ENCODE assay signal across 12 mouse cellular contexts in genomic region chr9:62520933-62521332, GRCm38 (mm10). TPM values are rescaled to one million over a fixed set of nuclear protein-coding genes. Genes with fewer than 3 reads are reported as not detected.
DNase-seq lines count a peak whose midpoint lies in the region; ATAC-seq and TF ChIP-seq lines count a peak whose summit lies in the region.
"Had no signal": no experiment of that assay in that cellular context is flagged by ENCODE, and none has a peak within 500 bp of the region (broad histone marks: within the 10 kb centered on the region; RNA-seq: fewer than 3 reads in every experiment).

No protein-coding gene starts in this region.

- DNase-seq in heart, postnatal 36 days, result no peak
- DNase-seq in lung, postnatal 0 days (ENCODE audit: low spot score), result no peak
- DNase-seq in lung, postnatal 10 days, result no peak
- DNase-seq in cerebellum, adult 11-12 months, result no peak
- DNase-seq: thymus, adult 2 months had no signal

- intact Hi-C loops in heart, postnatal 36 days (cut with DNase I), result no loop called here

- no peaks in the 10 kb centered on the region for H3K36me3 ChIP-seq in heart, embryonic 15.5 days
- no peaks in the 10 kb centered on the region for H3K36me3 ChIP-seq in lung, postnatal 0 days (ENCODE audit: insufficient read depth, low read length)
- no peaks in the 10 kb centered on the region for H3K36me3 ChIP-seq in hindbrain, embryonic 12.5 days
- H3K36me3 ChIP-seq in neural tube, embryonic 14.5 days (ENCODE audit: control insufficient read depth, insufficient read depth, low read length), result no peaks in the 10 kb centered on the region
- H3K36me3 ChIP-seq: neural tube, embryonic 12.5 days had no signal

- TF ChIP-seq CTCF in lung, postnatal 0 days (IDR thresholded peaks at IDR 0.05), result no peak

- H3K9ac ChIP-seq in heart, embryonic 15.5 days, result no peak overlapping the region
- H3K9ac ChIP-seq in lung, postnatal 0 days (replicated peaks; ENCODE audit: low read depth), result no peak overlapping the region
- no peak overlapping the region for H3K9ac ChIP-seq in hindbrain, embryonic 12.5 days
- no peak overlapping the region for H3K9ac ChIP-seq in neural tube, embryonic 14.5 days (replicated peaks; ENCODE audit: low read depth, low read length)
- H3K9ac ChIP-seq: liver, embryonic 14.5 days; neural tube, embryonic 12.5 days had no signal

- no peak overlapping the region for H3K4me3 ChIP-seq in heart, embryonic 15.5 days
- H3K4me3 ChIP-seq in lung, postnatal 0 days (ENCODE audit: low read depth, low read length), result no peak overlapping the region
- H3K4me3 ChIP-seq in hindbrain, embryonic 12.5 days, result no peak overlapping the region
- H3K4me3 ChIP-seq in neural tube, embryonic 14.5 days (ENCODE audit: low read depth, low read length), result no peak overlapping the region
- H3K4me3 ChIP-seq: neural tube, embryonic 12.5 days had no signal

- H3K27ac ChIP-seq in heart, embryonic 15.5 days, result peak overlapping the region; percentile 29; the same call in 1 of the 2 replicates
- peak overlapping the region; percentile 86 for H3K27ac ChIP-seq in lung, postnatal 0 days (ENCODE audit: low read length)
- H3K27ac ChIP-seq in hindbrain, embryonic 12.5 days, result peak overlapping the region; percentile 75
- peak overlapping the region; percentile 55; the same call in 1 of the 2 replicates for H3K27ac ChIP-seq in neural tube, embryonic 14.5 days (ENCODE audit: low read depth, low read length)
- H3K27ac ChIP-seq: liver, embryonic 14.5 days had no signal

- no peak overlapping the region for H3K4me2 ChIP-seq in heart, embryonic 15.5 days
- H3K4me2 ChIP-seq in lung, postnatal 0 days (replicated peaks; ENCODE audit: low read depth, low read length), result peak overlapping the region; percentile 20
- H3K4me2 ChIP-seq in hindbrain, embryonic 12.5 days (replicated peaks), result no peak overlapping the region
- no peak overlapping the region for H3K4me2 ChIP-seq in neural tube, embryonic 14.5 days (ENCODE audit: low read depth, low read length)
- H3K4me2 ChIP-seq: neural tube, embryonic 12.5 days had no signal

- TF ChIP-seq EP300 in lung, postnatal 0 days (IDR thresholded peaks at IDR 0.05), result no peak

- H3K9me3 ChIP-seq in heart, embryonic 15.5 days (replicated peaks), result no peaks in the 10 kb centered on the region
- no peaks in the 10 kb centered on the region for H3K9me3 ChIP-seq in lung, postnatal 0 days (ENCODE audit: low read length)
- H3K9me3 ChIP-seq in hindbrain, embryonic 12.5 days (replicated peaks), result no peaks in the 10 kb centered on the region
- H3K9me3 ChIP-seq in neural tube, embryonic 14.5 days (ENCODE audit: control insufficient read depth, low read length), result no peaks in the 10 kb centered on the region
- H3K9me3 ChIP-seq: neural tube, embryonic 12.5 days had no signal

- H3K27me3 ChIP-seq in heart, embryonic 15.5 days, result no peaks in the 10 kb centered on the region
- H3K27me3 ChIP-seq in lung, postnatal 0 days (replicated peaks; ENCODE audit: insufficient read depth, low read length), result no peaks in the 10 kb centered on the region
- no peaks in the 10 kb centered on the region for H3K27me3 ChIP-seq in hindbrain, embryonic 12.5 days
- no peaks in the 10 kb centered on the region for H3K27me3 ChIP-seq in neural tube, embryonic 14.5 days (ENCODE audit: control insufficient read depth, insufficient read depth, low read length)
- H3K27me3 ChIP-seq: CH12.LX; neural tube, embryonic 12.5 days had no signal

- peaks cover 49% of the 10 kb centered on the region for H3K4me1 ChIP-seq in heart, embryonic 15.5 days (replicated peaks)
- peaks cover 19% of the 10 kb centered on the region; the same call in 1 of the 2 replicates for H3K4me1 ChIP-seq in lung, postnatal 0 days (ENCODE audit: insufficient read depth, low read depth, low read length)
- peaks cover 89% of the 10 kb centered on the region for H3K4me1 ChIP-seq in hindbrain, embryonic 12.5 days
- peaks cover 79% of the 10 kb centered on the region for H3K4me1 ChIP-seq in neural tube, embryonic 14.5 days (ENCODE audit: control insufficient read depth, insufficient read depth, low read length)

- ATAC-seq in heart, embryonic 15.5 days (replicated peaks; ENCODE audit: insufficient number of reproducible peaks, insufficient read depth, low FRiP score, low read depth), result no peak
- no peak for ATAC-seq in lung, postnatal 0 days
- no peak for ATAC-seq in hindbrain, embryonic 12.5 days (ENCODE audit: low FRiP score)
- ATAC-seq in neural tube, embryonic 14.5 days (ENCODE audit: low read depth), result no peak
- no peak for ATAC-seq in megakaryocyte progenitor cell, adult 5-6 weeks (replicated peaks; ENCODE audit: poor library complexity)

- WGBS in heart, embryonic 15.5 days, result 25% methylated on average over 9 of the region's 9 CpGs
- 39% methylated on average over 9 of the region's 9 CpGs for WGBS in lung, postnatal 0 days
- WGBS in hindbrain, embryonic 12.5 days, result 55% methylated on average over 9 of the region's 9 CpGs
- 57% methylated on average over 9 of the region's 9 CpGs for WGBS in neural tube, embryonic 14.5 days

RNA-seq across cellular contexts. Expression of gene Coro2b, which starts 15.9 kb away (rescaled TPM):
- 5.7 and 8.4 TPM in 2 replicates for polyA plus RNA-seq in heart, embryonic 15.5 days (2015; fragmentation: Nextera tagmentation; extraction: Ambion mirVana)
- 10 to 100 TPM in 1 of 2 experiments, 1 to 10 TPM in 1; 9.8 to 14.5 TPM for total RNA-seq in heart, postnatal 36 days (2021)
- 13.9 and 15.8 TPM in 2 replicates for polyA plus RNA-seq in lung, postnatal 0 days (2015; fragmentation: Nextera tagmentation; extraction: Ambion mirVana)
- polyA plus RNA-seq in hindbrain, embryonic 12.5 days (2016; fragmentation: Nextera tagmentation; extraction: Ambion mirVana), result 34.2 and 36.9 TPM in 2 replicates
- polyA plus RNA-seq in neural tube, embryonic 14.5 days (2014; fragmentation: Nextera tagmentation; extraction: Ambion mirVana), result 32.5 and 34.5 TPM in 2 replicates
- 0.10 and 0.30 TPM in 2 replicates for total RNA-seq in megakaryocyte progenitor cell, adult 5-6 weeks (2015)
- total RNA-seq in megakaryocyte progenitor cell, adult 5-6 weeks (2017), result not detected in 2 replicates

Comparison
In these comparisons a context has a peak if more than half of its experiments do, and no peak if none do; other contexts are left out.
1. H3K27ac ChIP-seq: peak in every context shown above with its lines; median percentile 86 in lung, postnatal 0 days; 75 in hindbrain, embryonic 12.5 days; 55 in neural tube, embryonic 14.5 days; 29 in heart, embryonic 15.5 days.